ENCODE assay signal across 10 mouse cellular contexts in genomic region chr15:32432927-32433832, GRCm38 (mm10).
DNase-seq lines count a peak whose midpoint lies in the region; ATAC-seq and TF ChIP-seq lines count a peak whose summit lies in the region.
"Had no signal": no experiment of that assay in that cellular context is flagged by ENCODE, and none has a peak within 500 bp of the region (broad histone marks: within the 10 kb centered on the region; RNA-seq: fewer than 3 reads in every experiment).

No protein-coding gene starts in this region.

- 31% methylated on average over 13 of the region's 13 CpGs for WGBS in embryonic facial prominence, embryonic 14.5 days

- H3K9me3 ChIP-seq in embryonic facial prominence, embryonic 14.5 days (ENCODE audit: control insufficient read depth, low read length), result no peaks in the 10 kb centered on the region
- H3K9me3 ChIP-seq: heart, embryonic 10.5 days had no signal

- H3K9ac ChIP-seq in embryonic facial prominence, embryonic 14.5 days (ENCODE audit: low read depth, low read length), result peak overlapping the region; percentile 11; the same call in 1 of the 2 replicates

- no peaks in the 10 kb centered on the region for H3K36me3 ChIP-seq in embryonic facial prominence, embryonic 14.5 days (ENCODE audit: control insufficient read depth, insufficient read depth, low read length)
- H3K36me3 ChIP-seq: heart, embryonic 10.5 days had no signal

- TF ChIP-seq CTCF in left cerebral cortex, adult 2 months (IDR thresholded peaks at IDR 0.05), result no peak; the same call in none of the 2 replicates

- peak overlapping the region; percentile 77 for H3K27ac ChIP-seq in embryonic facial prominence, embryonic 14.5 days (replicated peaks; ENCODE audit: low read depth, low read length)
- peak overlapping the region; percentile 79 for H3K27ac ChIP-seq in left cerebral cortex, adult 2 months
- H3K27ac ChIP-seq: heart, embryonic 10.5 days had no signal

- no peaks in the 10 kb centered on the region for H3K27me3 ChIP-seq in embryonic facial prominence, embryonic 14.5 days (replicated peaks; ENCODE audit: control insufficient read depth, insufficient read depth, low read length)

- H3K4me1 ChIP-seq in embryonic facial prominence, embryonic 14.5 days (ENCODE audit: control insufficient read depth, insufficient read depth, low read length), result peaks cover 22% of the 10 kb centered on the region; the same call in 1 of the 2 replicates
- H3K4me1 ChIP-seq: heart, embryonic 10.5 days had no signal

- DNase-seq in heart, adult 18-20 months, result peak; percentile 2 to 15
- DNase-seq in heart, postnatal 25 days (ENCODE audit: low spot score), result no peak
- peak; percentile 58 for DNase-seq in NIH3T3 (ENCODE audit: low read depth)
- DNase-seq in embryonic facial prominence, embryonic 14.5 days (ENCODE audit: low spot score), result peak; percentile 89
- DNase-seq in left cerebral cortex, adult 2 months (ENCODE audit: extremely low spot score in 1 of 2, low spot score in 2 of 2), result peak in 1 of 2 experiments; percentile 14
- DNase-seq in ovary, postnatal 36 days (ENCODE audit: low spot score), result no peak
- DNase-seq in adrenal gland, adult 8-10 months, result no peak
- DNase-seq: lung, adult 2 months had no signal

- 0 out of 2 replicates have a peak, but pooled peaks have one; percentile 47 for ATAC-seq in embryonic facial prominence, embryonic 14.5 days (ENCODE audit: low read depth)
- no peak for ATAC-seq in erythroid progenitor cell, adult 5-6 weeks (replicated peaks; ENCODE audit: low FRiP score, poor library complexity, severe bottlenecking)

- H3K4me3 ChIP-seq in embryonic facial prominence, embryonic 14.5 days (ENCODE audit: low read depth, low read length), result peak overlapping the region; percentile 10; the same call in 1 of the 2 replicates
- H3K4me3 ChIP-seq in left cerebral cortex, adult 2 months, result peak overlapping the region; percentile 28
- H3K4me3 ChIP-seq: heart, embryonic 10.5 days had no signal

- intact Hi-C loops in heart, postnatal 25 days (cut with DNase I), result no loop called here
- intact Hi-C loops in left cerebral cortex, adult 2 months (cut with DNase I), result loop anchor here (5.0 kb wide), 2 partner anchors 96 to 251 kb away; no protein-coding TSS in a partner anchor

- H3K4me2 ChIP-seq in embryonic facial prominence, embryonic 14.5 days (ENCODE audit: low read depth, low read length), result peak overlapping the region; percentile 45

Comparison
In these comparisons a context has a peak if more than half of its experiments do, and no peak if none do; other contexts are left out.
1. DNase-seq: peak in heart, adult 18-20 months (2 of 2), NIH3T3 (single experiment) and embryonic facial prominence, embryonic 14.5 days (single experiment); none in heart, postnatal 25 days (single experiment), ovary, postnatal 36 days (single experiment) and adrenal gland, adult 8-10 months (single experiment).